Mouse (Mus musculus) ovary, adult 18-20 months (tissue): ENCODE measurements around the gene Aplf.

Experiments
- DNase-seq: peaks from one replicate; pipeline ENCODE4 v3.0.0; 2022; ENCODE audit warnings: low spot score, mixed read lengths

The Aplf gene

GRCm38 (mm10) chr6:87623151-87623550 lies 48.8 kb downstream of the Aplf start:
- DNase-seq = no peak

- DNase-seq = peak; percentile 64
These were observed 50.7 kb downstream of the Aplf start for GRCm38 (mm10) chr6:87621281-87621680.

GRCm38 (mm10) chr6:87618021-87618420 lies 54.0 kb downstream of the Aplf start:
- DNase-seq = no peak

- no peak for DNase-seq
These were observed 56.3 kb downstream of the Aplf start for GRCm38 (mm10) chr6:87615696-87616083.

GRCm38 (mm10) chr6:87614794-87615695 lies 56.9 kb downstream of the Aplf start:
- no peak for DNase-seq

- peak; percentile 19 for DNase-seq
These were observed 72.2 kb downstream of the Aplf start for GRCm38 (mm10) chr6:87599825-87600224.

GRCm38 (mm10) chr6:87597116-87597833 lies 74.7 kb downstream of the Aplf start:
- no peak for DNase-seq

GRCm38 (mm10) chr6:87594188-87594587 lies 77.8 kb downstream of the Aplf start:
- DNase-seq = no peak

- no peak for DNase-seq
These were observed 81.4 kb downstream of the Aplf start, which contains the start of gene Prokr1 for GRCm38 (mm10) chr6:87590394-87591281. Prokr1 (minus strand) TSS chr6:87590743.

- no peak for DNase-seq
These were observed 82.1 kb downstream of the Aplf start for GRCm38 (mm10) chr6:87589718-87590393.

GRCm38 (mm10) chr6:87583991-87584390 lies 88.0 kb downstream of the Aplf start:
- DNase-seq = no peak

GRCm38 (mm10) chr6:87583183-87583611 lies 88.8 kb downstream of the Aplf start:
- no peak for DNase-seq

GRCm38 (mm10) chr6:87582456-87582855 lies 89.5 kb downstream of the Aplf start:
- no peak for DNase-seq

- DNase-seq = no peak
These were observed 90.4 kb downstream of the Aplf start for GRCm38 (mm10) chr6:87581581-87581980.

- no peak for DNase-seq
These were observed 90.9 kb downstream of the Aplf start for GRCm38 (mm10) chr6:87581071-87581470.
